Mouse (Mus musculus) T-helper 2 cell (primary cell): ENCODE results near the gene Litaf.
"Not testable (repeated sequence)": the region's sequence is repeated elsewhere in the genome, so short reads cannot be mapped to it uniquely, and the experiment has no call there.

Experiments
- in situ Hi-C: fragments of 300-600 bp; cut with MboI, MseI; formaldehyde crosslinking; loops from one replicate; pipeline ENCODE4 v1.15.1; 2025; ENCODE audit warnings: high pct_unique_total_duplicates

The Litaf gene

DNA sequence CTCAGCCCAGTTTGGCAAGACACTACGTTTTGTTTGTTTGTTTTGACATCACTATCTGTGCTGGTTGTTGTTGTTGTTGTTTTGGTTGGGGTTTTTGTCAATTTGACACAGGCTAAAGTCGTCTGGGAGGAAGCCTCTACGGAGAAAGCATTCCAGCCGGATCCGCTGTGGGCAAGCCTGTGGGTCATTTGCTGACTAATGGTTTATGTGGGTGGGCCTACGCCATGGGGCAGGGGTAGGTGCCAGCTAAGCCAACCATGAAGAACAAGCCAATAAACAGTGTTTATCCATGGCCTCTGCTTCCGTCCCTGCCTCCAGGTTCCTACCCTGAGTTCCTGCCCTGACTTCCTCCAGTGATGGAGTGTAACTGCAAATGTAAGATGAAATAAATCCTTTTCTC lies 37.8 kb downstream of the Litaf start:
- in situ Hi-C loops = loop anchor here (25.0 kb wide), 1 partner anchor 466 kb away; no protein-coding TSS in a partner anchor

DNA sequence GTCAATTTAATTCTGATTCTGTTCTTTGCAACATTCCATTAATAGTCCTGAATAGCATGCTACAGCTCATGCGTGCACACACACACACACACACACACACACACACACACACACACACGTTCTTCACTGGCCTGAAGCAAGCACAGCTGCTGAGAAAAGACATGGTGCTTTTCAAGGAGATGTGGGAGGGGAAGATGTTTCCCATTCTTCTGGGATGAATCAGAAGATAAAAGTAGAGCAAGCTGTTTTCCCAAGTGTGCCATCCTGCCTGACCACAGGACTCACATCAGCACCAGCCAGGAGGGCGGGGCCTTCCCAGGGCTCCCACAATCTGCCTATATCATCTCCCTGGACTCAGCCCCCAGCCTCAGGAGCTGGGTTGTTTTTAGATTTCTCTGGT lies 41.1 kb downstream of the Litaf start:
- in situ Hi-C loops = loop anchor here (25.0 kb wide), 1 partner anchor 463 kb away; no protein-coding TSS in a partner anchor

DNA sequence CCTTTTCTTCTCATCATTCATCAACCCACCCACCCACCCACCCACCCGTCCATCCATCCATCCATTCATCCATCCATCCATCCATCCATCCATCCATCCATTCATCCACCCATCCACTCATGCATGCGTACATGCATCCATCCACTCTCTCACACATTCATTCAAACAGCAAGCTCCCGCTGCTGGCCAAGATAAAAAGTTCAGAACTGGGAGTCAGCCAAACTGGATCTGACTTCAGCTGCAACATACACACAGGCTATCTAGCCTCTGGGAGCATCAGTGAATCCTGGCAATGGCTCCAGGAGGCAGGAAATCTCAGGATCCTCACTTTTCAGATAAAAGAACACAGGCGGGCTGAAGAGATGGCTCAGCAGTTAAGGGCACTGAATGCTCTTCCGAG lies 42.3 kb downstream of the Litaf start:
- in situ Hi-C loops = no loop called here

DNA sequence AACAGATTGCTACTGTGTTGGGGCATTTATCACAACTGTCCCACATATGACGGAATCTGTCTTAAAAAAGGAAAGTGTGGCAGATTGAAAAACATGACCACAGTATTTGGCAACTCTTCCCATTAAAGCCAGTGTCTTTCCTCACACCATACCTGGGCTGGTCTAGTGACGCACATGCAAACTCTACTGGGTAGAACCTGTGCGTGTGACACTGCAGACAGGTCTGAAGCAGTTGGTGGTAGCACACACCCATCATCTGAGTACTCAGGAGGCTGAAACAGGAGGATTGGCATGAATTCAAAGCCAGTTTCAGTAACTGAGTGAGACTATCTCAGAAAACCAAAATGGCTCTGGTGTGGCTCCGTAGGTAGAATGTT lies 43.9 kb downstream of the Litaf start:
- in situ Hi-C loops = no loop called here

DNA sequence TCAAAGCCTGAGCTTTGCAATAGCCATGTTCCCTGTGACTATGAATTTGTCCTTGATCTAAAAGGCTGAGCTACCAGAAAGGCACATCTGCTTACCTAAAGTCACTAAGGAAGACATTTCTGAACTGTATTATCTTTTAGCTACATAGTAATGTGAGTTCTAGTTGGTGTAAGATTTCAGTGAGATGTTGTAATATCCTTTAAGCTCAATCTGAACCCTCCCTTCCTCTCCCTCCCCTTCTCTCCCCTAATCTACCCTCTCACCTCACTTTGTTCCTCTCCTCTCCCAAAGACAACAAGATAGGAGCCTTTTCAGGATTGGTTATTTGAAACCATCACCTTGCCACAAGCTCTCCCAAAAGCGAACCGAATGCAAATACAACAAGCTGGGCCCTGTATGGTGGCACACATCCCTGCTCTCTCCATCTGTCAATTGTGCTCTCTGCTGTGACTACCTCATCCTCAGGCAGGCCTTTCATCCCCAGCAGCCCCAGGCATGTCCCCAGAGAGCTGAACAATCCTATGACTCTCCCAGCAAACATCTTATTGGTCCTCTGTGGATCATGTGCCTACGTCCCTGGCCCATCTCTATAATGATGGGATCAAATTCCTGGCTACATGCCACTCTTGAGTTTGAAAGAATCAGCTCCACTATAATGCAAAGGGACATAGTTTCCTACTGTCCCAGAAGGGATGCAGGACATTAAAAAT lies 44.4 kb downstream of the Litaf start:
- in situ Hi-C loops = no loop called here

DNA sequence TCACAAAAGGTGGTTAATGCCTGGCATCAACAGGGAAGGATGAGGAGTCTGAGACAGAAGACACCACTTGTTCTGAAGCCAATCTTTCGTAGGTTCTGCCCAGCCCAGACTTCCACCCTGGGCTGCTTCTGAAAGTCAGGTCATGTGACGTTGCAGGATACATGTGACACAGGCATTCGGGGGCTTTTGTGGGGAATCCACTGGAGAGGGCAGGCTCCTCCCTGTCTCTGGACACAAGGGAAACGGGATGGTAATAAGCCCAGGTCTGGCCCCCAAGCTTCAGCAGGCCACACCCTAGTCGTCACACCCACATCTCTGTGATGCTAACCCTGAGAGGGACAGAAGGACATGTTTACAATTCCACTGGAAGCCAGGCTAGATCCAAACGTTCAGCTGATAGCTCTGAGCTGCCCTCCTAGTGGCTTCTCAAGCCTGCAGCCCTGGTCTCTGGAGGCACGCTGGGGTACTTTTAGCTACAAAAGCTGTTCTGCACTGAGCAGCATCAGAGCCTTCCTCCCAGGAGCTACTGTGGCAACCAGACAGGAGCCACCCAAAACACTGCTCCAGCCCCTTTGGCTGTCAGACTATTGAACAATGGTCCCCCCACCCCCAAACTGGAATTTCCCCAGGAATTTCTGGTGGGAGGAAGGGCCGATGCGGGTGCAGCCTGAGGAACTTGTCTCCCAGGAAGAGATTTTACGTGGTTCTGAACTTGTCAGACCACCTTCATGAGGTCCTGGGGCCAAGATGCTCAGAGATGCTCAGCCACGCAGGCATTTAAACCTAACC lies 48.0 kb downstream of the Litaf start:
- in situ Hi-C loops = no loop called here

DNA sequence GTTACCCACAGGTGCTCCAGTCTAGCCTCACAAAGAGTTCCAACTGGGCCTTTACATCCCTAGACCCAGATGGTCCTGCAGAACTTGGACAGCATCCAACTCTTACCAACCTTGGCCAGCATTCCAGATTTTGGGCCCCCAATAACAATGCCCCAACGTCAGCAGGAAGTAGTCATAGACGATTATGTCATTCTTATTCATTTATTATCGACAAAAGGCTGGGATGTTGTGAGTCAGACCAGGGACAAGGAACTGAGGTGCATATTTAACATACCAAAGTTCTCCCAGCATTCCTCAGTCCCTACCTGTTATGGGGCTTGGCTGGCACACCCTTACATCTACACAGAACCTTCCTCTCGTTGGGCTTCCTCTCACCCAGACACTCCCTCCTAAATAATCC lies 49.6 kb downstream of the Litaf start:
- in situ Hi-C loops = no loop called here

DNA sequence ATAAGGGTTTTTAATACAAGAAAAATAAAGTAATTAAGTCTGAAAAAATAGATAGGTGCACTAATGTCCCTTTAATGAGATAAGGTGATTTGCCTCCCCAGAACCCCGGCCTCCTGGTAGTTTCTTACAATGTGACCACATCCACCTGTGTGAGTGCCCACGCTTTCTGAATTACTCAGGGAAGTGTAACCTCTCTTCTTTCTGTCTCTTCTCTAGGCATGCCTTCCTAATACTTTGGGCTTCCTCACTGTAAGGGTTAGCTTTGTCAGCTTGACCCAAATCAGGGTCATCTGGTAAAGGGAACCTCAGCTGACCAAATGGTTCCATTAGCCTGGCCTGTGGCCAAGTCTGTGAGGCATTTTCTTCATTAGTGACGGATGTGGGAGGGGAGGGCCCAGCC lies 51.5 kb downstream of the Litaf start:
- in situ Hi-C loops = no loop called here

DNA sequence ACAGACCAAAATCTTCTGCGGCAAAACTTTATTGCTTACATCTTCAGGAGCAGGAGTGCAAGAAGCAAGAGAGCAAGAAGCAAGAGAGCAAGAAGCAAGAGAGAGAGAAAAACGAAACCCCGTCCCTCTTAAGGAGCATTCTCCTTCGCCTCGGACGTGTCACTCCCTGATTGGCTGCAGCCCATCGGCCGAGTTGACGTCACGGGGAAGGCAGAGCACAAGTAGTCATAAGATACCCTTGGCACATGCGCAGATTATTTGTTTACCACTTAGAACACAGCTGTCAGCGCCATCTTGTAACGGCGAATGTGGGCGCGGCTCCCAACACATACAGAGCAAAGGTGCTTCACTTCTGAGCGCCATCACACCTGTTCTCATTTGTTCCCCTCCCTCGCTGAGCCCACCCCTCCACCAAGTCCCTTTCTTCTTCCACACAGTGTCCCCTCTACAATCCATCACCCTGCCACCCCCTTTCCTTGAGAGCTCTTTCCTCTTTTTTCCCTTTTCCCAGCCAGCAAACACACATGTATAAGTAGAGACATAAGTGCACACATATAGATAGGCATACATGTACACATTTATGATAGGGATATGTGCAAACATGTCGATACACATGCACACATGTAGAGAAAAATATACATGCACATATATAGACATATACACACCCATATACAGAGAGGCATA lies 52.4 kb downstream of the Litaf start:
- in situ Hi-C loops = not testable (repeated sequence)

DNA sequence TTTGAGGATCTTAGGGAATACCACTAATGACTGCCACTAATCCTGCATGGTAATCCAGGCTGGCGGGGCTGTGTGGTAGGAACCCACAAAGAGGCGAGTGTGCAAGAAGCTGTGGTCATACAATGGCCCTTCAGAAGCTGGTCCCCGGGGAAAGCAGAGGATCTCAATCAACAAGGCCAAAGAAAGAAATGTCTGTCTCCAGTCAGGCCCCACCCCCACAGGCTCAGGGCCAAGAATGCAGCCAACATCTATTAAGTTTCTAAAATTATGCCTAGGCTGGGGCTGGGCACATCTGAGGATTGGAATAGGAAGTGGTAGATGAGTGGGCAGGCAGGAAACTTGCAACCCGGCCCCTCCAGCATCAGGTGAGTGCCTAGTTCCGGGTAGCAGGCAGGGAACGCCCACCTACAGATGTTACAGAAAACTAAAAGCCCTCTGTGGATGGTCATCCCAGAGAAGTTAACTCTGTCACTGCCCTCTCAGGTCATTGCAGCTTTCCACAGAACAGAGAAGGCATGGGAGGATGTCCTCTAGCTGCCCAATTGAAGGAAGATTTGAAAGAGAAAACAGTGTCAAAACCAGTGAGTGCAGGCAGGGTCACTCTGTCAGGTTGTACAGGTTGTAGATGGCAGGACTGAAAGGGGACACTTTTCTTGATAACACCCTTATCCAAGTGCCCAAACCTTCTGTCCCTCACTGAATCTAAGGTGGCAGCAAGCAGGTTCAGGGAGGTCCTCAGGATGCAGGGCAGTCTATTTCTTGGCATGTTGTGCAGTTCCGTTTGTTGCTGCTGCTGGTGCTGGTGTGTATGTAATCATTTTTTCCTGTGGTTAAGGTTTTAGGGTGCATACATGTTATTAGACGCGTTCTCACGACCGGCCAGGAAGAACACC lies 53.1 kb downstream of the Litaf start:
- in situ Hi-C loops = no loop called here

DNA sequence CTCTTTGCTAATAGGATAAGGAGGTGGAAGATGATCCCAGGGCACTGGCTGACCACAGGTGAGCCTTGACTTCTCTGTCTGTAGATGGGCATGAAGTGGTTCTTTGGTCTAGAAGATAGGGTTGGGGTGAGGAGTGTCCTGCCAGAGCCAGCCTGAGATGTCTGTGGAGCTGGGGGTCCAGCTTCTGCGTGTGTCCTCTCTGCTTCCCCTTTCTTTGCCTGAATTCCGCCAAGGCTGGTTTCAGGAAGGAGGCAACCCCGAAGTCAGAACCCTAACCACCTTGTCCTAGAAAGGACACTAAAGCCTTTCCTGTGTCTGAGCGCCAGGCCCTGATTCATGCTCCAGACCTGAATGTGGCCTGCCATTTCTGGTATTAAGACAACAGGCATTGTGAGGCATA lies 54.0 kb downstream of the Litaf start:
- in situ Hi-C loops = no loop called here

DNA sequence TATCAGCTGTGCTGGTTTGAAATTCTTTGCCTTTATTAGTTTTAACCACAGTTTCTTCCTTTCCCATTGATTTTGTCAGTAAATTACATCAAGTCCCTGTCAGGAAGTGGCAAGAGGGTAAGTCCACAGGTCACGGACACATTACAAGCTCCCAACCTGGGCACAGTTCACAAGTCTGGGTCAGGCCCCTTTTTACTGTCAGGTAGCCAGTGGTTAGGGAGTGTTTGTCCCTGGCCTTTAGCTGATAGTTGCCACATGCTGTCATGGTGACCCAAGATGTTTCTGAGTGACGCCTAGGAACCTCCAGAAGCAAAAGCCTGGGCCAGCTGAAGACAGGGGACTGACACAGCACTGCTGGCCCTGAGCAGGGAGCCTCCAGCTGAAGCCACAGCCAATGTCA lies 54.8 kb downstream of the Litaf start:
- in situ Hi-C loops = no loop called here

DNA sequence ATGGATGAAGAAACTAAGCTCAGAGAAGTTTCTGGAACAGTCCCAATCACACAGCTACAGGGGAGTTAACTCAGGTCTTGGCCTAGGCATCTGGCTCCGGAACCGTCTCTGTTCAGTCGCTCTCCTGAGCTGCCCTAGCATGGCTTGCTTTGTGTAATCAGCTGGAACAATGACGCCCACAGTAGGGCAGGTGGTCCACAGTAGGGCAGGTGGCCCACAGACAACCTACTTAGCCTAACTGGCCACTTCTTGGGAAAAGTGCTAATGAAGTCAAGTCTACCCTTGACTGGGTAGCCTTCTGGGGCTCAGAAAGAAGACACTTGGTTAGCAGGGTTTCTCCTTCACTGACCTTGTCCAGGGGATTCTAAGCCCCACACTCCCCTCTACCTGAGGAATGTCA lies 55.7 kb downstream of the Litaf start:
- in situ Hi-C loops = no loop called here

DNA sequence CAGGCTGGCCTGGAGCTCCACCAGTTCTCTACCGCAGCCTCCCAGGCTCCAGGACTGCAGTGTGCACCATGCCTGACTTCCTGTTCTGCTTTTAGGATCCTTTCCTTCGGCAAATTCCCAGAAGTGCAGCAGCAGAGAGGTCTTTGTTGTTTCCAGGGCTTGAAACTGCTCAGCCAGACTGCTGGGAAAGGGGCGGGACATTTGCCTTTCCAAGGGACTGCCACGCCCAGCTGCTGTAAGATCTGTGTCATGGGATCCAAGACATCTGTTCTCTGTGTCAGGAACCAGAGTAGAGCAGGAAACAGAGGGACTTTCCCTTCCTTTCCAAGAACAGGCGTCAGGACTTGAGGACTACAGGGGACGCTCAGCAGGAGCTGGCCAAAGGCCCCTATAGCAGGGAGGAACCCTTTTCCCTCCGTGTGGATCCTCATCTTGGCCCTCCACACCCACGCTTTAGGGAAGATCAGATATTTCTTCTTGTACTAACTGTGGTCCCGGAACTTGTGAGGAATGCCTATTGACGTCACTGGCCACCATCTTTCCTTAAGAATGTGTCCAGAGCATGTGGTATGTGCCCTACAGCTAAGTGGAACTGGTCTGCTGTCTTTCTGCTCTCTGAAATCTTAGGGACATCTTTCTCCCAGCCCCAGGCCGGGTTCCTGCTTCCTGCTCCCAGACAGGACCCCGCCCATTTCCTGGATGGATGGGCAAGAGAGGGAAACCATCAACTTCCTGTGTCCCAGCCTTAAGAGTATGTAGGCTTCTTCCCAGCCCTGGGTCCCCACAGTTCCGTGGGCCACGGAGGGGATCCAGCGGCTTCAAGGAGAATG lies 57.6 kb downstream of the Litaf start:
- in situ Hi-C loops = no loop called here

DNA sequence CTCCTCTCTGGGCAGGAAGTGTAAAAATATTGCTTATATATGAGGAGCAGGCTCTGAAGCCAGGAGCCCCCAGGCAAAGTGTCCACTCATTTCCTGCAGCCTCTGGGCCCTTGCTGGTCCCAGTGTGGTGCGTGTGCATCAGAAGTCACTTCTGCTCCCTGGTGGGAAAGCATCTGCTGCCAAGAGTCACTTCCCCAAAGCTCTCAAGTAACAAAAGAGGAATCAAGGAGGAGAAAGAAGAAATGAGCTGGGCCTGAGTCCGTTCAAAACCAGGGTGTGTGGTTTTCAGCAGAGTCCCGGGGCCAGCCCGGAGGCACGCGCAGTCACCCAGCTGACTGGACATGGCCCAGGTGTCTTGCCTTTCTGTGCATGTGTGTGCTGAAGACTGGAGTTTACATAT lies 59.9 kb downstream of the Litaf start:
- in situ Hi-C loops = no loop called here

DNA sequence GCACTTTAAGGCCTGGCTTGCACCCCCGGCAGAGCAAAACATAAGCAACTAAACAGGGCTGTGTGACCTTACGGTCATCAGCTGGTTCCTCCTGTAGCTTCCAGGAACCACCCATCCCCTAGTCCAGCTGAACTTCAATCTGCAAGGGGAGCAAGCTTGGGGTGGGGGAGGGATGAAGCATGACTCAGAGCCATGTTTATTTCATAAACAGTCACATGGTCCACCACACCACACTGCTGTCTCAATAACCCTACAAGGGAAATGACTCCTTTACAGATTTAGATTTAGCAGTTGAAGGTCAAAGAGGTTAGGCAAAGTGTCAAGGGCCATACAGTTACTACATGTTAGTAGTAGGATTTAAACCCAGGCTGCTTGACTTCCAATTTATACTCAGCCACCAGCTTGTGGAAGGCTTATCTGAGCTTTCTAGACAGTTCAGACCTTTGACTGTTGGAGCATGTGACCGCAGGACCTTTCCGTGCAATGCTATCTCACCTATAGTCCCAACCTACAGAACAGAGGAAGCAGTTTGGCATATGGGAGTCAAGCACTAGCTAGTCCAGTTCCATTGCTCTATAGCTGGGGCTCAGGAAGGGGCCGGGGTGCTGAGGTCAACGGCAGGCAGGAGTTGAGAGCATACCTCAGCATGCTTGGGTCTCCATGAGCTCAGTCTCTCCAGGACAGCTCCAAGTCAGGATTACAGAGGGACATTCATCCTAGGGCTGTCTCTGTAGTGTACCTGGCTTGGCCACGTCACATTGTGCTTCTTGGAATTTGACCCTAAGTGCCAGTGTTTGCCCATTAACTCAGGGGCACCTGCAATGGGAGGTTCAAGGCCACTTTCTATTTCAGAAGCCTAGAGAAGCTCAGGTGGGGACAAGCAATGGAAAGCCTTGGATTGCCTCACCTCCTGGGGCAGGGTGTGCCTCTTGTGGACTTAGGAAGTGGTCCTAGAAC lies 64.0 kb downstream of the Litaf start:
- in situ Hi-C loops = no loop called here

DNA sequence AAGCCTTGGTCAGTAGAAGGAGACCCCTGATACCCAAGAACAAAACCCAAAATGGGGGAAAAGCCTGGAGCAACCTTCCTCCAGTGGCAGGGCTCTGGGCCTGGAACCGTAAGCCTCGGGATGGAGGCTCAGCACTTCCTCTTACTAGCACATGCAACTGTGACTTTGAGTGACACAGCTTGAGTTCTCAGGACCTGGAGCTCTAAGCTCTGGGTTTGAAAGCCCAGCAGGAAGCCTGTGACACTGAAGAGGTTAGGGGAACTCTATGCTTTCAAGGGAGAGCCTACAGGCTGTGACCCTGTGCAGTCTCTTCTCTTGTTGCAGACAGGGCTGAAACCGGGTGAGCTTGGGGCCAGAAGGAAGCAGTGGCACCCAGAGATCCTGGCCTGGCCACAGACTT lies 66.1 kb downstream of the Litaf start:
- in situ Hi-C loops = no loop called here

DNA sequence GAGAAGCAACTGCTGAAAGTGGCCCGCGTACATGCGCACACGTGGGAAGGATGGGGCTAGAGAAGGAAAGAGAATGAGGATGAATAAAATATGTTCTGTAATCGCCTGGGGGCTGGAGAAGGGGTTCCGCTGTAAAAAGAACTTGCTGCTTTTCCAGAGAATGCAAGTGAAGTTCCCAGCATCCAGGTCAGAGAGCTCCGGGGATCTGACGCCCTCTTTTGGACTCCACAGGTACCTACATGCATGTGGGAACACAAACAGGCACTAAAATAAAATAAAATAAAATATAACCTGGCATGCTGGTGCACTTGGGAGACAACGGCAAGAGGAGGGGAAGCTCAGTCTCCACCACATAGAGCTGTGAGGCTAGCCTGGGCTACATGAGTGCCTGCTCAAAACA lies 67.7 kb downstream of the Litaf start:
- in situ Hi-C loops = no loop called here

DNA sequence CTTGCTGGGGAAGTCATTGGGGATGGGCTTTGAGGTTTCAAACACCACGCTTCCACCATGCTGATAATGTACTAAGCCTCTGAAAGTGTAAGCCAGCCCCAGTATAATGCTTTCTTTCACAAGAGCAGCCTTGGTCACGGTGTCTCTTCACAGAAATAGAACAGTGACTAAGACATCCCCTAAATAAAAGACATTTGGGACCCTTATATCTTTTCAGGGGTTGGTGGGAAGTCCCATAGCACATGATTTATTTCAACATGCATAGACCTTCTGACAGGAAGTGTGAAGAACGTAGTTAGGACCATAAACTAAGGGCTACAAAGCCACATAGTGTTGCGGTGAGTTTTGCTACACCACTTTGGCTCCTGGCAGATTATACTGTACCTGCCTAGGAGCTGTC lies 69.4 kb downstream of the Litaf start:
- in situ Hi-C loops = no loop called here
